In genomic region chr7:26767084-26767483, GRCm38 (mm10) we compare ENCODE assay signal across 12 mouse cellular contexts. TPM values are rescaled to one million over a fixed set of nuclear protein-coding genes. Genes with fewer than 3 reads are reported as not detected.
DNase-seq lines count a peak whose midpoint lies in the region; TF ChIP-seq lines count a peak whose summit lies in the region.
"Had no signal": no experiment of that assay in that cellular context is flagged by ENCODE, and none has a peak within 500 bp of the region (broad histone marks: within the 10 kb centered on the region; RNA-seq: fewer than 3 reads in every experiment).

No protein-coding gene starts in this region.

- H3K4me3 ChIP-seq in ES-E14 (ENCODE audit: insufficient read depth in 1 of 2, low read depth in 1 of 2, low read length in 2 of 2, poor library complexity in 1 of 2, severe bottlenecking in 1 of 2), result no peak overlapping the region
- H3K4me3 ChIP-seq: heart, embryonic 15.5 days; liver, embryonic 15.5 days had no signal

- no peaks in the 10 kb centered on the region for H3K9me3 ChIP-seq in ES-E14 (ENCODE audit: control insufficient read depth, insufficient read depth, low read depth, low read length)
- H3K9me3 ChIP-seq: heart, embryonic 15.5 days; liver, embryonic 15.5 days had no signal

- H3K36me3 ChIP-seq in ES-E14 (ENCODE audit: control insufficient read depth, insufficient read depth, low read length, poor library complexity, severe bottlenecking), result no peaks in the 10 kb centered on the region
- H3K36me3 ChIP-seq: heart, embryonic 15.5 days; liver, embryonic 15.5 days had no signal

- H3K27ac ChIP-seq in ES-E14 (ENCODE audit: insufficient read depth, low read depth, low read length, poor library complexity, severe bottlenecking), result no peak overlapping the region
- H3K27ac ChIP-seq: heart, embryonic 15.5 days; liver, embryonic 15.5 days had no signal

- DNase-seq in heart, postnatal 10 days, result peak; percentile 7 to 9
- DNase-seq in heart, postnatal 4 days, result no peak
- DNase-seq in 416B (ENCODE audit: low read depth) (peak; percentile 28), ES-E14 (ENCODE audit: low read depth, low spot score) (no peak)
- DNase-seq in kidney, postnatal 25 days, result peak; percentile 47 to 65
- DNase-seq in right cerebral cortex, adult 18-20 months, result no peak
- no peak for DNase-seq in left cerebral cortex, postnatal 10 days (ENCODE audit: extremely low spot score in 1 of 2, low spot score in 2 of 2)
- DNase-seq in layer of hippocampus, adult 18-20 months (ENCODE audit: low spot score in 2 of 2), result no peak
- DNase-seq: spleen, adult 18-20 months had no signal

- H3K4me1 ChIP-seq in ES-E14 (ENCODE audit: control insufficient read depth in 2 of 2, insufficient read depth in 2 of 2, low read length in 2 of 2, poor library complexity in 1 of 2), result no peaks in the 10 kb centered on the region
- H3K4me1 ChIP-seq: heart, embryonic 15.5 days; liver, embryonic 15.5 days had no signal

- in situ Hi-C loops in ES-E14 (cut with MboI; ENCODE audit: low sequenced_read_pairs in 2 of 2, unreplicated experiment in 2 of 2), result no loop called here

- intact Hi-C loops in heart, postnatal 10 days (cut with DNase I), result no loop called here
- intact Hi-C loops in left cerebral cortex, postnatal 10 days (cut with DNase I), result no loop called here

- no peak overlapping the region for H3K9ac ChIP-seq in ES-E14 (ENCODE audit: insufficient read depth, low read depth, low read length, poor library complexity, severe bottlenecking)
- H3K9ac ChIP-seq: heart, embryonic 15.5 days; liver, embryonic 15.5 days had no signal

TF ChIP-seq in ES-E14, 5 proteins besides CTCF, POLR2A, EP300 and RAD21:
- TF ChIP-seq ZC3H11A (IDR thresholded peaks at IDR 0.05; ENCODE audit: borderline replicate concordance, low read depth, low read length) (peak; percentile 83; the same call in 1 of the 2 replicates), ZNF384 (IDR thresholded peaks at IDR 0.05; ENCODE audit: low read depth, low read length) (no peak)

RNA-seq across cellular contexts. Expression of gene Cyp2b19, which starts 10.1 kb away (rescaled TPM):
- total RNA-seq in heart, postnatal 10 days (2021), result not detected
- not detected for total RNA-seq in heart, postnatal 4 days (2021)
- not detected in 2 replicates for total RNA-seq in ES-E14 (2012; rRNA removed)
- not detected for total RNA-seq in left cerebral cortex, postnatal 10 days (2021)
- not detected for total RNA-seq in layer of hippocampus, adult 18-20 months (2021)
- total RNA-seq: common myeloid progenitor, adult 5-6 weeks had no signal

RNA-seq across cellular contexts. Expression of gene Cyp2g1, which starts 41.6 kb away (rescaled TPM):
- not detected for total RNA-seq in heart, postnatal 10 days (2021)
- total RNA-seq in heart, postnatal 4 days (2021), result not detected
- total RNA-seq in ES-E14 (2012; rRNA removed), result not detected in 2 replicates
- not detected for total RNA-seq in left cerebral cortex, postnatal 10 days (2021)
- not detected for total RNA-seq in layer of hippocampus, adult 18-20 months (2021)
- total RNA-seq: common myeloid progenitor, adult 5-6 weeks had no signal

Comparison
In these comparisons a context has a peak if more than half of its experiments do, and no peak if none do; other contexts are left out.
1. DNase-seq: peak in heart, postnatal 10 days (2 of 2), 416B (single experiment) and kidney, postnatal 25 days (2 of 2); none in heart, postnatal 4 days (single experiment), ES-E14 (single experiment), right cerebral cortex, adult 18-20 months (single experiment), left cerebral cortex, postnatal 10 days (0 of 2) and layer of hippocampus, adult 18-20 months (0 of 2).